Comparison of ENCODE assay signal across 1 mouse cellular context in the genomic region with DNA sequence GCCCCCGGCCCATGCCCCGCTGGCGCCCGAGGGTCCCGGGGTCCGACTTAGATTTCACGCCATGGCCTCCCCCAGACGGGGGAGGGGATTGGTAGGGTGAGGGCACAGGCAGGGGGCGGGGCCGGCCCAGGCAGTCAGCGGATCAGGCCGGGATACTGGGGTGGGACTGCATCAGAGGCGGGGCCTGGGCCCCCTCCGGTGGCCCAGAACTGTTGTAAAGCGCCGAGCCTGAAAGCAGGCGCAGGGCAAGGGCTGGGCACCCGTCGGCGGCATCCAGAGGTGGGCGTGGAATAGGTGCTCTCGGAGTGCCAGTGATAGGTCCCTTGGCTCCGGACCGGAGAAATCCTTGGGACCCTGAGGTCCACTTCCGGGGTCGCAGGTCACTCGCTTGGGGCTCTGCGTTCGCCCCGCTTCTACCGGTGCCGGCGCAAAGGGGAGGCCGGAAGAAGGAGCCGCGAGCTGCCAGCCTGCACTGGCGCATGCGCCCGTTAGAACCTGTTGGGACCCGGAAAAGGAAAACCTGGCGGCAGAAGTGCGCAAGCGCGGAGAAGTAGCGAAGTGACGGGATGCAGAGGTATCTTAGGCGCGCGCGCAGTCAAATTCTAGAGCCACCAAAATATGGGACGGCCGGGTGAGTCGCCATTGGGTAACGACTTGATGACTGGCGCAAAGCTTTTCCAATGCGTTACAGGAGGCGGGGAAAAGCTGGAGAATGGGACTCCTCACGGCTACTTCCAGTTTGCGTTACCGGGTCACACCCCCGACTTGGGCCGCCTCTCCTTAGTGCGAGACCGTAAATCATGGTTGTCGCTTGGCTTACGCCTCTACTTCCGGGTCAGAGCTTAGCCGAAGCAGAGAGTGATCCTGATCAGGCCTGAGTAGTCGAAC.
TF ChIP-seq lines count a peak whose summit lies in the region.

A gene (plus strand): TSS at position 543 of the 888 bp plus-strand sequence.
A gene (minus strand): TSS at position 709 of the 888 bp plus-strand sequence.

TF ChIP-seq in MEL, 35 proteins besides CTCF, POLR2A, EP300 and RAD21 (continued from another document):
- TF ChIP-seq ZMIZ1 (IDR thresholded peaks at IDR 0.05; ENCODE audit: low read depth, low read length) (peak; percentile 68), POLR2AphosphoS2 (IDR thresholded peaks at IDR 0.05; ENCODE audit: low read length) (peak; percentile 49), BHLHE40 (IDR thresholded peaks at IDR 0.05; ENCODE audit: borderline replicate concordance, low read depth, low read length) (no peak), TCF12 (IDR thresholded peaks at IDR 0.05; ENCODE audit: low read depth, low read length) (peak; percentile 35; the same call in 1 of the 2 replicates), CHD1 (IDR thresholded peaks at IDR 0.05; ENCODE audit: low read depth, low read length) (no peak), SIN3A (IDR thresholded peaks at IDR 0.05; ENCODE audit: low read length) (peak; percentile 99), ETS1 (IDR thresholded peaks at IDR 0.05; ENCODE audit: low read depth, low read length) (peak; percentile 69), MYC (IDR thresholded peaks at IDR 0.05; ENCODE audit: low read depth, low read length) (peak; percentile 56; the same call in 1 of the 2 replicates), HCFC1 (IDR thresholded peaks at IDR 0.05; ENCODE audit: low read depth, low read length) (peak; percentile 88), MAFK (IDR thresholded peaks at IDR 0.05; ENCODE audit: borderline replicate concordance, low read depth, low read length) (no peak), TBP (IDR thresholded peaks at IDR 0.05; ENCODE audit: low read depth, low read length) (0 out of 2 replicates have a peak, but pooled peaks have one; percentile 6), MXI1 (IDR thresholded peaks at IDR 0.05; ENCODE audit: low read depth, low read length) (peak; percentile 74)
